Comparison of ENCODE assay signal across 8 mouse cellular contexts in genomic region chr1:194618841-194619311, GRCm38 (mm10). TPM values are rescaled to one million over a fixed set of nuclear protein-coding genes. Genes with fewer than 3 reads are reported as not detected.
A peak's percentile ranks its signal among the peaks of the same experiment; 100 is the strongest.
DNase-seq lines count a peak whose midpoint lies in the region; ATAC-seq and TF ChIP-seq lines count a peak whose summit lies in the region.

No protein-coding gene starts in this region.

- peaks cover 12% of the 10 kb centered on the region for H3K27me3 ChIP-seq in erythroblast, embryonic 14.5 days (ENCODE audit: control insufficient read depth)
- no peaks in the 10 kb centered on the region for H3K27me3 ChIP-seq in embryonic facial prominence, embryonic 11.5 days (ENCODE audit: control insufficient read depth, insufficient read depth, low read length)
- H3K27me3 ChIP-seq in heart, adult 2 months (ENCODE audit: control insufficient read depth, insufficient read depth, low read length): no peaks in the 10 kb centered on the region
- H3K27me3 ChIP-seq in kidney, adult 2 months (replicated peaks; ENCODE audit: control insufficient read depth, insufficient read depth, low read length): no peaks in the 10 kb centered on the region
- peaks cover 29% of the 10 kb centered on the region for H3K27me3 ChIP-seq in limb, embryonic 12.5 days
- H3K27me3 ChIP-seq in midbrain, embryonic 14.5 days (ENCODE audit: control insufficient read depth, insufficient read depth, low read length): no peaks in the 10 kb centered on the region

- H3K4me2 ChIP-seq in embryonic facial prominence, embryonic 11.5 days (ENCODE audit: low read depth, low read length): peak overlapping the region; percentile 96
- H3K4me2 ChIP-seq in limb, embryonic 12.5 days: peak overlapping the region; percentile 98
- H3K4me2 ChIP-seq in midbrain, embryonic 14.5 days (ENCODE audit: low read length): peak overlapping the region; percentile 87

- H3K4me1 ChIP-seq in erythroblast, embryonic 14.5 days (ENCODE audit: control insufficient read depth): peaks cover 36% of the 10 kb centered on the region
- no peaks in the 10 kb centered on the region for H3K4me1 ChIP-seq in embryonic facial prominence, embryonic 11.5 days (ENCODE audit: control insufficient read depth, insufficient read depth, low read length)
- H3K4me1 ChIP-seq in heart, adult 2 months (ENCODE audit: control insufficient read depth, insufficient read depth, low read length): peaks cover 10% of the 10 kb centered on the region
- H3K4me1 ChIP-seq in kidney, adult 2 months (ENCODE audit: control insufficient read depth, insufficient read depth, low read length): peaks cover 8% of the 10 kb centered on the region; the same call in 1 of the 2 replicates
- peaks cover 22% of the 10 kb centered on the region; the same call in 1 of the 2 replicates for H3K4me1 ChIP-seq in limb, embryonic 12.5 days (replicated peaks)
- peaks cover 33% of the 10 kb centered on the region for H3K4me1 ChIP-seq in midbrain, embryonic 14.5 days (ENCODE audit: control insufficient read depth, insufficient read depth, low read length)

- H3K27ac ChIP-seq in embryonic facial prominence, embryonic 11.5 days (replicated peaks; ENCODE audit: low read depth, low read length): no peak overlapping the region
- peak overlapping the region; percentile 98 for H3K27ac ChIP-seq in heart, adult 2 months
- H3K27ac ChIP-seq in kidney, adult 2 months (ENCODE audit: insufficient read depth, low read depth, low read length): no peak overlapping the region
- no peak overlapping the region for H3K27ac ChIP-seq in limb, embryonic 12.5 days
- H3K27ac ChIP-seq in midbrain, embryonic 14.5 days (replicated peaks; ENCODE audit: low read depth, low read length): peak overlapping the region; percentile 89

- no peaks in the 10 kb centered on the region for H3K9me3 ChIP-seq in erythroblast, embryonic 14.5 days (ENCODE audit: control insufficient read depth, low read length)
- H3K9me3 ChIP-seq in embryonic facial prominence, embryonic 11.5 days (replicated peaks; ENCODE audit: control insufficient read depth, low read length): no peaks in the 10 kb centered on the region
- H3K9me3 ChIP-seq in limb, embryonic 12.5 days: no peaks in the 10 kb centered on the region
- no peaks in the 10 kb centered on the region for H3K9me3 ChIP-seq in midbrain, embryonic 14.5 days (ENCODE audit: control insufficient read depth, low read length)

- H3K79me2 ChIP-seq in heart, adult 2 months (replicated peaks; ENCODE audit: control insufficient read depth, insufficient read depth, low read length): no peaks in the 10 kb centered on the region

- TF ChIP-seq CTCF in heart, adult 2 months (IDR thresholded peaks at IDR 0.05): peak; percentile 71
- TF ChIP-seq CTCF in kidney, adult 2 months (conservative IDR thresholded peaks at IDR 0.05; ENCODE audit: insufficient read depth, insufficient read length, low read depth, low read length): peak; percentile 32

- DNase-seq in embryonic facial prominence, embryonic 11.5 days (ENCODE audit: low spot score): peak; percentile 94
- peak; percentile 78 for DNase-seq in heart, adult 2 months
- DNase-seq in kidney, adult 2 months: peak; percentile 90
- DNase-seq in midbrain, embryonic 14.5 days: peak; percentile 95
- DNase-seq in spleen, postnatal 4 days (ENCODE audit: low spot score in 2 of 2): peak; percentile 71 to 81

- intact Hi-C loops in heart, adult 2 months (cut with DNase I): loop anchor here (1.0 to 5.0 kb wide), 3 partner anchors 103 to 198 kb away; no protein-coding TSS in a partner anchor

- H3K9ac ChIP-seq in embryonic facial prominence, embryonic 11.5 days (replicated peaks; ENCODE audit: low read length): no peak overlapping the region
- no peak overlapping the region for H3K9ac ChIP-seq in heart, adult 2 months (ENCODE audit: low read depth, low read length)
- H3K9ac ChIP-seq in limb, embryonic 12.5 days (replicated peaks): no peak overlapping the region
- peak overlapping the region; percentile 88 for H3K9ac ChIP-seq in midbrain, embryonic 14.5 days (replicated peaks; ENCODE audit: low read length)

- 2% methylated on average over 19 of the region's 19 CpGs for WGBS in embryonic facial prominence, embryonic 11.5 days
- 2% methylated on average over 19 of the region's 19 CpGs for WGBS in heart, adult 2 months
- WGBS in kidney, adult 2 months: 2% methylated on average over 19 of the region's 19 CpGs
- WGBS in limb, embryonic 12.5 days: 2% methylated on average over 19 of the region's 19 CpGs
- WGBS in midbrain, embryonic 14.5 days: 1% methylated on average over 19 of the region's 19 CpGs

- H3K4me3 ChIP-seq in erythroblast, embryonic 14.5 days (replicated peaks): peak overlapping the region; percentile 81
- H3K4me3 ChIP-seq in embryonic facial prominence, embryonic 11.5 days (ENCODE audit: low read depth, low read length): peak overlapping the region; percentile 80
- H3K4me3 ChIP-seq in heart, adult 2 months: peak overlapping the region; percentile 79
- peak overlapping the region; percentile 40; the same call in 1 of the 2 replicates for H3K4me3 ChIP-seq in kidney, adult 2 months (ENCODE audit: insufficient read depth, low read depth, low read length)
- peak overlapping the region; percentile 73 for H3K4me3 ChIP-seq in limb, embryonic 12.5 days (replicated peaks)
- H3K4me3 ChIP-seq in midbrain, embryonic 14.5 days (replicated peaks; ENCODE audit: low read depth, low read length): peak overlapping the region; percentile 89

- no peak for TF ChIP-seq POLR2A in heart, adult 2 months (IDR thresholded peaks at IDR 0.05; ENCODE audit: insufficient read depth, low read depth, low read length)
- TF ChIP-seq POLR2A in kidney, adult 2 months (IDR thresholded peaks at IDR 0.05; ENCODE audit: low read depth, low read length): no peak

- H3K36me3 ChIP-seq in erythroblast, embryonic 14.5 days (ENCODE audit: control insufficient read depth): no peaks in the 10 kb centered on the region
- no peaks in the 10 kb centered on the region for H3K36me3 ChIP-seq in embryonic facial prominence, embryonic 11.5 days (replicated peaks; ENCODE audit: control insufficient read depth, insufficient read depth, low read depth, low read length)
- peaks cover 3% of the 10 kb centered on the region; the same call in 1 of the 2 replicates for H3K36me3 ChIP-seq in heart, adult 2 months (ENCODE audit: control insufficient read depth, insufficient read depth, low read length)
- no peaks in the 10 kb centered on the region for H3K36me3 ChIP-seq in kidney, adult 2 months (ENCODE audit: control insufficient read depth, insufficient read depth, low read length)
- no peaks in the 10 kb centered on the region for H3K36me3 ChIP-seq in limb, embryonic 12.5 days
- no peaks in the 10 kb centered on the region for H3K36me3 ChIP-seq in midbrain, embryonic 14.5 days (ENCODE audit: control insufficient read depth, insufficient read depth, low read length)

- ATAC-seq in erythroblast, adult 5-6 weeks (replicated peaks; ENCODE audit: low FRiP score, poor library complexity, severe bottlenecking): no peak
- ATAC-seq in embryonic facial prominence, embryonic 11.5 days (replicated peaks; ENCODE audit: insufficient number of reproducible peaks, low FRiP score, low TSS enrichment, low read depth): 0 out of 2 replicates have a peak, but pooled peaks have one; percentile 34
- no peak for ATAC-seq in limb, embryonic 12.5 days (ENCODE audit: insufficient number of reproducible peaks, insufficient read depth, low FRiP score, low TSS enrichment, low read depth)
- ATAC-seq in midbrain, embryonic 14.5 days (ENCODE audit: low FRiP score, low TSS enrichment): 0 out of 2 replicates have a peak, but pooled peaks have one; percentile 32

- TF ChIP-seq EP300 in heart, adult 2 months (IDR thresholded peaks at IDR 0.05; ENCODE audit: insufficient read depth, low read depth, low read length): 0 out of 2 replicates have a peak, but pooled peaks have one; percentile 30

RNA-seq across cellular contexts. Expression of gene Plxna2, which starts 0.9 kb away (rescaled TPM):
- 0.03 and 0.06 TPM in 2 replicates for polyA plus RNA-seq in erythroblast, embryonic 14.5 days (2012)
- total RNA-seq in erythroblast, adult 5-6 weeks (2015; ENCODE audit: low replicate concordance): 1.3 TPM in 1 of 2 replicates, not detected in the other
- total RNA-seq in erythroblast, adult 5-6 weeks (2017; ENCODE audit: low replicate concordance): 0.09 TPM in 1 of 2 replicates, not detected in the other
- 8.4 and 9.7 TPM in 2 replicates for polyA plus RNA-seq in embryonic facial prominence, embryonic 11.5 days (2014; fragmentation: Nextera tagmentation; extraction: Ambion mirVana)
- total RNA-seq in heart, adult 2 months (2021): 10 to 100 TPM; 22.6 to 30.6 TPM
- 9.8 and 16.7 TPM in 2 replicates for polyA plus RNA-seq in heart, adult 2 months (2012; rRNA removed)
- polyA plus RNA-seq in kidney, adult 2 months (2012; rRNA removed): 5.1 and 5.9 TPM in 2 replicates
- 4.3 and 5.5 TPM in 2 replicates for polyA plus RNA-seq in limb, embryonic 12.5 days (2016; fragmentation: Nextera tagmentation; extraction: Ambion mirVana)
- polyA plus RNA-seq in midbrain, embryonic 14.5 days (2014; fragmentation: Nextera tagmentation; extraction: Ambion mirVana): 21.2 and 24.1 TPM in 2 replicates

Comparison
In these comparisons a context has a peak if more than half of its experiments do, and no peak if none do; other contexts are left out.
1. ATAC-seq: peak in embryonic facial prominence, embryonic 11.5 days (single experiment) and midbrain, embryonic 14.5 days (single experiment); none in erythroblast, adult 5-6 weeks (single experiment) and limb, embryonic 12.5 days (single experiment).
2. H3K27ac ChIP-seq: peak in heart, adult 2 months (single experiment) and midbrain, embryonic 14.5 days (single experiment); none in embryonic facial prominence, embryonic 11.5 days (single experiment), kidney, adult 2 months (single experiment) and limb, embryonic 12.5 days (single experiment).
3. Peak in every context shown above with its lines, with median percentiles within 50 percentile points of each other: H3K4me3 ChIP-seq, DNase-seq and H3K4me2 ChIP-seq.